Mouse (Mus musculus): ENCODE measurements at regions not wholly inside any gene's neighbourhood (a gene's known extent, or its start where the extent isn't known, plus 50 kb on each side); places are given as distances from the start of the nearest gene placed in this dataset.

GRCm38 (mm10) chr6:51720705-51721104 is 197.0 kb downstream of the Snx10 start:
- Histone ChIP-seq H3K9ac (no peak overlapping the region), H3K9me3 (replicated peaks) (no peaks in the 10 kb centered on the region), H3K4me3 (no peak overlapping the region), H3K27me3 (no peaks in the 10 kb centered on the region), H3K27ac (no peak overlapping the region), H3K36me3 (no peaks in the 10 kb centered on the region), H3K4me2 (no peak overlapping the region), H3K4me1 (replicated peaks) (no peaks in the 10 kb centered on the region; the same call in 1 of the 2 replicates)
- WGBS = 76% methylated on average over 7 of the region's 7 CpGs
- ATAC-seq (replicated peaks; ENCODE audit: insufficient number of reproducible peaks, insufficient read depth, low FRiP score, low read depth) = no peak

DNA sequence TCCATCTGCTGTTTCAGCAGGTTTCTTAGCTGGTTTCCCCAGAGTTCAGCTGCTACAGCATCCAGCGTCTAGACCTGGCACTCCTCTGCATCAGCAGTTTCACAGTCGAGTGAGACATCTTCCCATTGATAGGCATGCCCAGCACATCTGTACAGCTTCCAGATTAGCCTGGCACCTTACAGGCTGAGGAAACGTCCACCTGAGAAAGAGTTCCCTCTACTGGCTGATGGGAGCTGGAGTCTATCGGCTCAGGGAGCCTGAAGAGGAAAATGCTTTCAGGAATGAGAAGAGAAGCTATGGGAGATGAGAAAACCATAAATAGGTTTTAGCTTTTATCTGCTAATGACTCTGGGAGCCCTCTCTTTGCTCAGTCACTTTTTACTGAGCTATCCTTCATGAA is 199.4 kb downstream of the Snx10 start:
- H3K4me1 ChIP-seq (replicated peaks) = no peaks in the 10 kb centered on the region
- H3K27me3 ChIP-seq = no peaks in the 10 kb centered on the region
- H3K9me3 ChIP-seq (replicated peaks) = no peaks in the 10 kb centered on the region
- 31% methylated on average over 4 of the region's 4 CpGs for WGBS
- no peaks in the 10 kb centered on the region for H3K36me3 ChIP-seq
- no peak overlapping the region for H3K4me2 ChIP-seq
- H3K27ac ChIP-seq = no peak overlapping the region
- ATAC-seq (replicated peaks; ENCODE audit: insufficient number of reproducible peaks, insufficient read depth, low FRiP score, low read depth) = no peak
- no peak overlapping the region for H3K4me3 ChIP-seq
- no peak overlapping the region for H3K9ac ChIP-seq

DNA sequence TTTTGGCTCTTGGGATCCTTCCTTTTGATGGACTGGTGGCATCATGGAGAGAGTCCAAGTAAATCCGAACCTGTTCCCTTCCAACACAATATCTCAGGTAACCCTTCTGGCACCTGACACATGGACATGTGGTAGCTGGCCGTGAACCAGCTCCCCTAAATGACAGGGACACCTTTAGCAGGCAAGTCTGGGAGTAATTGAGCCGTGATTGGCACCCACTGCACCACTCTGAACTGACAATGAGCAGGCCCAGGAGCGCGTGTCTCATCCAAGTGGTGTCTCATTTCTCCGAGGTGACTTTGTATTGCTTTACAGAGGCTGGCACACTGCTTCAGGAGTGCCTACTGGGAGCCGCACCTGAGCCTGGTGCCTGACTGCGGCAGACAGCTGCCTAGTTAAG is 203.5 kb downstream of the Snx10 start:
- Histone ChIP-seq H3K9ac (no peak overlapping the region), H3K4me2 (no peak overlapping the region), H3K27me3 (no peaks in the 10 kb centered on the region), H3K9me3 (replicated peaks) (no peaks in the 10 kb centered on the region), H3K27ac (no peak overlapping the region), H3K36me3 (no peaks in the 10 kb centered on the region), H3K4me3 (no peak overlapping the region), H3K4me1 (replicated peaks) (no peaks in the 10 kb centered on the region)
- WGBS = 80% methylated on average over 8 of the region's 8 CpGs
- no peak for ATAC-seq (replicated peaks; ENCODE audit: insufficient number of reproducible peaks, insufficient read depth, low FRiP score, low read depth)

DNA sequence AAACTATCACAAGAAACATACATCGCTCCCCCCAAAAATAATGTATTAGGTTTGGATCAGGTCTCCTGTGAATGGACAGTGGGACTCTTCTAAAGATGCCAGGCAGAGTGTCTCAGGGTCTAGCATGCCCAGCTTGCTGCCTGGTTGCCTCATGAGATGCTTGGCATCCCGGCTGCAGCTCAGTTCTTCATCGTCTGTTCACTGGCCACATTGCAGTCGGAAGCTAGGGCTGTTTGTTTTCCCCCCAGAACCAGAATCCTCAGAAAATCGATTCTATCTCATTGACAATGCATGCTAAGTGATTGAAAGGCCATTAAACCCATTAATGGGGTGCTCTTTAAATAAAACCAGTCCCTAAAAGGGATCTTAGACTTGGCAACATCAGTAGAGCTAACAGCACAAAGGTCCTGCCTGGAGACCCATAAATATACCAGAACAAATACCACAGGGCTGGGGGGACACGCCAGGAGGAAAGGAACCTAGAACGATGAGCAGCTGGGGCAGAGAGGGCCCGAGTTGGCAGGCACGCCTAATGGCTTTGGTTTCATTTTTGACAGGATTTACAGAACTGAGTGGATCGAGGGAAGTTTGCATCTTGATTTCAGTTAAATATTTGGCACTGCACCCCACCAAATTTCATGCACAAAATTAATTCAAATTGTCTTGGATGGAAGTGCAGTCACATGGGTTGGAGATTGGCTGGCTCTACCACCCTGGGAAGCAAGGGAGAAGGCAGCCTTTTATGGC is 205.3 kb downstream of the Snx10 start:
- Histone ChIP-seq H3K27ac (no peak overlapping the region), H3K4me1 (replicated peaks) (no peaks in the 10 kb centered on the region), H3K9me3 (replicated peaks) (no peaks in the 10 kb centered on the region), H3K27me3 (no peaks in the 10 kb centered on the region), H3K9ac (no peak overlapping the region), H3K4me2 (no peak overlapping the region), H3K4me3 (no peak overlapping the region), H3K36me3 (no peaks in the 10 kb centered on the region)
- no peak for ATAC-seq (replicated peaks; ENCODE audit: insufficient number of reproducible peaks, insufficient read depth, low FRiP score, low read depth)
- 74% methylated on average over 10 of the region's 10 CpGs for WGBS

DNA sequence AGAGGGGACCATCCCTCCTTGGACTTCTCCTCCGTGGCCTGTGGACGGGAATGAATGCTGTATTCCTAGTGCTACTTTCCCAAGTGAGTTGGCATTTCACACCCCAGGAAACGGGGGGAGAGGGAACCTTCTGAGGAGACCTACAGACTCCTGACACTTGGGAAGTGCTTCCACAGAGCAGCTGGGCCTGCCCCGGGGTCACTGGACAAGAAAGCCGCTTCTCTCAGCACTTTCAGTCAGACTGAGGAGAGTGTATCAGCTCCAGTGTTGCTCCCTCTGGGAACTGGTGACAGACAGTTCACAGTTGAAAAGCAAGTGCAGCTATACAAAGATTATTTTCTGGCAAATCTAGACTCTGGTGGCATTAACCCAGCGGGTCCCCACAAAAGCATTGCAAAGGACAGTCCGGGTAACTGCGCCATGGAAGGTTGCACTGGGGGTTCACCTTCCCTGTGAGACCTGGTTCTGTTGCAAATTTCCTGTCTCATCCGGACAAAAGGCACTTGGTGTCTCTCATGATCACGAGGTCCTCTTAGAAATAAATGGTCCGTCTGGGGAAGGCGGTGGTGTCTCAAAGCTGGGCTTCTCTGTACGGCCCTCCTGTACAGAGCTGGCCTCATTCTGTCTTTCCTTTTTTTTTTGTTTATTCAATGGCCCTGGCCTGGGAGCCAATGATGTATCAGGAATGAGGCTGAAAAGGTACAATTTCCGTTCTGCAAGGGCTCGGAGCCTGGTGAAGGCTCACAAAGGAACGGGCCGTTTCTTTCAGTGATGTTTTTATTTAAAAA is 207.1 kb downstream of the Snx10 start:
- ATAC-seq (replicated peaks; ENCODE audit: insufficient number of reproducible peaks, insufficient read depth, low FRiP score, low read depth) = no peak
- 59% methylated on average over 17 of the region's 17 CpGs for WGBS
- Histone ChIP-seq H3K4me3 (no peak overlapping the region), H3K4me1 (replicated peaks) (no peaks in the 10 kb centered on the region), H3K27ac (no peak overlapping the region), H3K9me3 (replicated peaks) (no peaks in the 10 kb centered on the region), H3K4me2 (no peak overlapping the region), H3K36me3 (no peaks in the 10 kb centered on the region), H3K27me3 (no peaks in the 10 kb centered on the region), H3K9ac (no peak overlapping the region)

GRCm38 (mm10) chr6:51732298-51732895 is 208.7 kb downstream of the Snx10 start:
- no peaks in the 10 kb centered on the region for H3K27me3 ChIP-seq
- no peaks in the 10 kb centered on the region for H3K9me3 ChIP-seq (replicated peaks)
- H3K27ac ChIP-seq = no peak overlapping the region
- H3K4me1 ChIP-seq (replicated peaks) = no peaks in the 10 kb centered on the region
- no peaks in the 10 kb centered on the region for H3K36me3 ChIP-seq
- H3K4me3 ChIP-seq = no peak overlapping the region
- WGBS = 74% methylated on average over 11 of the region's 11 CpGs
- no peak overlapping the region for H3K4me2 ChIP-seq
- no peak for ATAC-seq (replicated peaks; ENCODE audit: insufficient number of reproducible peaks, insufficient read depth, low FRiP score, low read depth)
- H3K9ac ChIP-seq = no peak overlapping the region

GRCm38 (mm10) chr6:51736051-51736450 is 212.3 kb downstream of the Snx10 start:
- H3K4me2 ChIP-seq = no peak overlapping the region
- no peak overlapping the region for H3K27ac ChIP-seq
- no peaks in the 10 kb centered on the region for H3K27me3 ChIP-seq
- H3K4me3 ChIP-seq = no peak overlapping the region
- 0 out of 2 replicates have a peak, but pooled peaks cover 3% of the 10 kb centered on the region for H3K4me1 ChIP-seq (replicated peaks)
- 82% methylated on average over 5 of the region's 5 CpGs for WGBS
- H3K36me3 ChIP-seq = no peaks in the 10 kb centered on the region
- H3K9ac ChIP-seq = no peak overlapping the region
- no peaks in the 10 kb centered on the region for H3K9me3 ChIP-seq (replicated peaks)
- ATAC-seq (replicated peaks; ENCODE audit: insufficient number of reproducible peaks, insufficient read depth, low FRiP score, low read depth) = no peak

GRCm38 (mm10) chr6:51743105-51743660 is 219.5 kb downstream of the Snx10 start:
- Histone ChIP-seq H3K9ac (no peak overlapping the region), H3K4me1 (replicated peaks) (0 out of 2 replicates have a peak, but pooled peaks cover 3% of the 10 kb centered on the region), H3K4me2 (peak overlapping the region; percentile 43), H3K27me3 (no peaks in the 10 kb centered on the region), H3K4me3 (peak overlapping the region; percentile 11; the same call in 1 of the 2 replicates), H3K9me3 (replicated peaks) (no peaks in the 10 kb centered on the region), H3K36me3 (no peaks in the 10 kb centered on the region), H3K27ac (no peak overlapping the region)
- WGBS = 52% methylated on average over 15 of the region's 15 CpGs
- ATAC-seq (replicated peaks; ENCODE audit: insufficient number of reproducible peaks, insufficient read depth, low FRiP score, low read depth) = no peak

GRCm38 (mm10) chr6:51744607-51745006 is 220.9 kb downstream of the Snx10 start:
- Histone ChIP-seq H3K27ac (no peak overlapping the region), H3K9ac (no peak overlapping the region), H3K4me3 (no peak overlapping the region), H3K4me2 (no peak overlapping the region), H3K4me1 (replicated peaks) (0 out of 2 replicates have a peak, but pooled peaks cover 2% of the 10 kb centered on the region), H3K27me3 (no peaks in the 10 kb centered on the region), H3K36me3 (no peaks in the 10 kb centered on the region), H3K9me3 (replicated peaks) (no peaks in the 10 kb centered on the region)
- ATAC-seq (replicated peaks; ENCODE audit: insufficient number of reproducible peaks, insufficient read depth, low FRiP score, low read depth) = no peak
- WGBS = 77% methylated on average over 2 of the region's 2 CpGs

- Histone ChIP-seq H3K27me3 (no peaks in the 10 kb centered on the region), H3K4me2 (no peak overlapping the region), H3K36me3 (no peaks in the 10 kb centered on the region), H3K9ac (no peak overlapping the region), H3K4me1 (replicated peaks) (peaks cover 13% of the 10 kb centered on the region; the same call in 1 of the 2 replicates), H3K9me3 (replicated peaks) (no peaks in the 10 kb centered on the region), H3K4me3 (no peak overlapping the region), H3K27ac (no peak overlapping the region)
- no peak for ATAC-seq (replicated peaks; ENCODE audit: insufficient number of reproducible peaks, insufficient read depth, low FRiP score, low read depth)
- WGBS = 69% methylated on average over 8 of the region's 8 CpGs
These were observed 230.6 kb downstream of the Snx10 start for GRCm38 (mm10) chr6:51754239-51754681.

- no peak for ATAC-seq (replicated peaks; ENCODE audit: insufficient number of reproducible peaks, insufficient read depth, low FRiP score, low read depth)
- H3K9ac ChIP-seq = no peak overlapping the region
- H3K9me3 ChIP-seq (replicated peaks) = no peaks in the 10 kb centered on the region
- H3K4me1 ChIP-seq (replicated peaks) = 0 out of 2 replicates have a peak, but pooled peaks cover 4% of the 10 kb centered on the region
- 61% methylated on average over 3 of the region's 3 CpGs for WGBS
- no peak overlapping the region for H3K4me2 ChIP-seq
- H3K4me3 ChIP-seq = no peak overlapping the region
- H3K27me3 ChIP-seq = no peaks in the 10 kb centered on the region
- no peak overlapping the region for H3K27ac ChIP-seq
- H3K36me3 ChIP-seq = no peaks in the 10 kb centered on the region
These were observed 233.4 kb downstream of the Snx10 start for GRCm38 (mm10) chr6:51757131-51757530.

All from heart, embryonic 15.5 days (tissue).